Mouse (Mus musculus) ovary, postnatal 36 days (tissue): ENCODE data around the gene Akna.

Experiments
- DNase-seq: peaks from one replicate; pipeline ENCODE4 v3.0.0; 2022; ENCODE audit warnings: low spot score, mixed read lengths

Gene Akna

DNA sequence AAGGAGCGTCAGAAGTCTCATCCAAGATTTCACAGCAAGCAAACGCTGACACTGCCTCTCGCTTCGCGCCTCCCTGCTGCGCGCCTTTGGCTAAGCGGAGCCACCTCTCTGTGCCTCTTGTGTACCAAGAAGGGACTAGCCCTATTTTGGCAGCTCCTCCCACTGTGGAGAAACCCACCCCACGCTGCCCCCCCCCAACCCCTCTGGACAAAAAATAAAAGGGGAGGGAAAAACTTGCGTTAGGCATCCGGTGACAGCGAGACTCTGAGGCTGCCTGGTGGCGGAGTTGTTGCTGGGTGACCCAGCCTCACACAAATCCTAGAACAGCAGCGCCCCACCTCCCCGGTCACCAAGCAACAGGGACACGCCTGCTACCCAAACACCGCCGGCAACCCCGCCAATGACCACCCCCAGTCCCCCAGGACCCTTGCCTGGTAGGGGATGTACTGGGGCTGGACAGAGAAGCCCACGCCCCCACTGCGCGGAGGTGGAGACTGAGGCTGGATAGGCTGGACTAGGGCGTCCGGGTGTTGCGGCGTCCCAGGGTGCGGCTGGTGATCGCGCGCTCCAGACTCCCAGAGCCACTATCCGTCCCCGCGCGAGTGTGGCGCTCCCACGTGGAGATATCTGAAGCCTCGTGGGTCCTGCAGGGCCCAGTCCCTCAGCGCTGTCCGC, 6.9 kb upstream of the Akna start:
- peak; percentile 47 for DNase-seq

DNA sequence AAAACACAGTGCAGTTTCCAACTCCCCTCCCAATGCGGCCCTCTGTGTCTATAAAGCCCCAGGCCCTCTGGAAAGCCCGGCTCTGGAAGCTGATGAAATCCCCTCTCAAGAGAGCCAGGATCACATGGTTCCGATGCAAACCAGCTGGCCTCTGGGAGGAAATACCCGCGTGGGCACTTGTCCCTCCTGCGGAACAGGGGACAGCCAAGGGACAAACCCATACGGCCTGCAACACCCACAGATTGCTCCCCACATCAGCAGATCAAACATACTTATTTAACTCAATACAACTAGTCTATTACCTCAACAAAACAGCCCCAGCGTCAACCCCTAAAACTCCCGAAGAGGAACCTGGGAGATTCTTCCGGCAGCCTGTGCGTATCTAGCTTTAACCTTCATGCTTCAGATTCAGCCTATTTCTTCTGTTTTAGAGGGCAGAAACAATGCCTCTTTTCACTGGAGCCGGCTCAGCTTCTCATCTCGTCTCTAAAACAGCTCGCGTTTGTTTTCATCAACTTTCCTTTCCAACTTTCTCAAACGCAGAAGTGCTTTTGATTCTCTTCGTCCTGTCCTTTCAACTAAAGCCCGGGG, 6.3 kb upstream of the Akna start:
- no peak for DNase-seq

DNA sequence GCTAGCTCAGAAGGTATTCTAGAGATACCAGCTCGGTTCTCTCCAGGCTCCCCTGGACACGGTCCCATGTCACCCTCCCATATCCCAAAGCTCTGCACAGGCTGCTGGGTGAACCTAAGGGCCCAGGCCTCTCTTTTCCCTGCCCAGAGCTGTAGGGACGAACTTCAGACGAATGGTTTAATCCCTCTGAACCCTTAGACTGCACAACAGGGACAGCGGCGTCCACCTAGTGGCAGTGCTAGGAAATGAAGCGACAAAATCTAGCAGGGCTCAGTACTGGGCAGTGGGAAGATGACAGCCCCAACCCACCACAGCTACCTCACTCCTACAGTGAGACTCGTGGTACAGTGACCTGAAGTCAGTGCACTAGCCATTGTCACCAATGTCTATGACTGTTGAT, 5.5 kb upstream of the Akna start:
- DNase-seq: peak; percentile 48

DNA sequence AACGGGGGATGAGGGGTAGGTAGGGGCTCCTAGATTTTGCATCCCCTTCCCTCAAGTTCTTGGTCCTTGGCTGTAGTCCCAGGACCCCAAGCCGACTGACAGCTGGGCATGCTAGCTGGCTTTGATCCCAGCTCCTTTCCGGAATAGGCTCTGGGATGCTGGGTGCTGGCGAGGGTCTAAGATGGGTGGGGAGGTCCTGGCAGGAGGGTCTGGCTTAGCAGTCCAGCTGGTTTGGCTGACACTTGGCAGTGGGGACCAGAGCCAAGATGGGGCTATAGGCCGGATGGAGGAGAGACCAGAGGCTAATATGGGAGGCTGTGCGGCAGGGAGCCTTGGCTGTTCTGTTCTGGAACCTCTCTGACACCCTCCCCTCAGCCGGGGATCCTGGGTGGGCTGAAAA, 5.1 kb upstream of the Akna start:
- DNase-seq: no peak

DNA sequence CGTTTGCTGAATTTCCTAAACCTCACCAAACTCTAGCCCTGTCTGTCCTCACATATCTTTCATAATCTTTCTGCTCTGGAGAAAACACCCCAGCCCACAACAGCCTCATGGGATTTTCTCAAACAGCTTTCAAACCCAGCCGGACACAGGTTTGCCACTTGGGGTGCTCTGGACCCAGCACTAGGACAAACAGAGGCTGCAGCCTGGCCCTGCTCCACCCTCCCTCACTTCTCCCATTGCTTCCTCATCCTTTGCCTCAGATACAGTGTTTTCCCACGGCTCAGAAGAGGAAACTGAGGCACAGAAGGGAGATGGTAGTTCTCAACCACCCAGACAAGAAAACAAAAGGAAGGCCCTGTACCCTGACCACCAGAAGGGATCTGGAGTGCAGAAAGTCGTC, 2.5 kb upstream of the Akna start:
- DNase-seq: no peak

DNA sequence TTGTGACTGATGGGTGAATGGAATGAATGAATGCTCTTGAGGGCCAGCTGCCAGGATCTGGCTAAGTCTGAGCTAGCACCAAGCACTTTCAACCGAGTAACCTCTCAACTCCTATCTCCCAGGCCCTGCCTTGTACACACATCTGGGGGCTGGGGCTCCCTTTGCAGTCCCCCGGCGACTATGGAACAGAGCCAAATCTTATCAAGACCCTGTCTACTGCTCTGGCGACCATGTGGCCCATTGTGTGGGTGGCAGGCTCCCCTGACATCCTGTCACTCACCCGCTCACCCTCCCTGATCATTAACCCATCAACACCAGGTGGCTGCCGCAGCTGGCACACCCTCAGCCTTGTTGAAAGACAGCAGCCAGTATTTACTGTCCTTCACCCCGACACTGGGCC, 1.9 kb upstream of the Akna start:
- no peak for DNase-seq

DNA sequence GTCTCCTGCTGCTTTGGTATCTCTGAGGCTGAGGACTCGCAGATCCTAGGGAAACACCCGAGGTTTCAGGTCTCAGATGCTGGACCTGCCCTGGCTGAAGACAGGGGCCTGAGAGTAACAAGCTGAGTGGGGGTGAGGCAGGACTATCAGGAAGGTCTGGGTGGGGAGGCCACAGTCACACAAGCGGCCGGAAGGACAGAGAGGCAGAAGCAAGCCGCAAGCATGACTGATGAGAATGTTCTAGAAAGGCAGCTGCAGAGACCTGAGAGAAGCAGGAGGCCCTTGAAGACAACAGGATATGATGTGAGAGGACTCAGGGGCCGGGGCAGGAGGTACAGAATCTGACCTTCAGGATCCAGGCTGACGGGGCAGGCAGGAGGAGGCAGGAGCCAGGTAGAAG, 1.1 kb upstream of the Akna start:
- DNase-seq: no peak

DNA sequence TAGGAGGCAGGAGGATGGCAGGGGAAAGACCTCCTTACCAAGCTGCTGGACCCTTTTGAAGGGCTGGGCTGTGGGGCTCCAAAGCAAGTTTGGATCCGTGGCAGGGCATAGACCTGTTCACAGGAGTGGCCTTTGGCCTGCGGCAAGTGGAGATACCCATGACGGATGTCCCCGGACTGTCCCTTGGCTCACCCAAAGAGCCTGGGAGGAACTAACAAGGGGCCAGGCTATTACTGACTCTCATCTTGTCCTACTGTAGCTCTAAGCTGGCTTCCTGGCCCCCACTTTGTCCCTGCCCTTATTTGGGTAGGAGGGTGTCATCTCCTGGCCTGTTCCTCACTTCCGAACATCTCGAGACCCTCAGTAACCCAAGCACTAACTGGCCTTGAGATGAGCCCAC, 596 bp downstream of the Akna start:
- no peak for DNase-seq

DNA sequence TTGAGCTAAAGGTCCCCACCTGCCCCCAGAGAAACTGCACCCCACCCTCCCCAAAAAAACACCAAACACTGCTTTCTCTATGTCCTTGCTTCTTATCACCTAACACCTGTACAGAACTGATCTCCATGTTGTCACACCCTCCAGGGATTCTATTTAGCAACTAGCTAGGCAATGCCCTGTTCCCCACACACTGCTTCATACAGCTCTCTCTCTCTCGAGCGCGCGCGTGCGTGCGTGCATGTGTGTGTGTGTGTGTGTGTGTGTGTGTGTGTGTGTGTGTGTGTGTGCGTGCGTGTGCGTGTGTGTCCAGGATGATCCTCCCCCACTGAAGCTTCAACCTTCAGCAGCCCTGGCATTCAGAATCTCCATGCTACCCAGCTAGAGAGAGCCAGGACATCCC, 1.1 kb downstream of the Akna start:
- no peak for DNase-seq

DNA sequence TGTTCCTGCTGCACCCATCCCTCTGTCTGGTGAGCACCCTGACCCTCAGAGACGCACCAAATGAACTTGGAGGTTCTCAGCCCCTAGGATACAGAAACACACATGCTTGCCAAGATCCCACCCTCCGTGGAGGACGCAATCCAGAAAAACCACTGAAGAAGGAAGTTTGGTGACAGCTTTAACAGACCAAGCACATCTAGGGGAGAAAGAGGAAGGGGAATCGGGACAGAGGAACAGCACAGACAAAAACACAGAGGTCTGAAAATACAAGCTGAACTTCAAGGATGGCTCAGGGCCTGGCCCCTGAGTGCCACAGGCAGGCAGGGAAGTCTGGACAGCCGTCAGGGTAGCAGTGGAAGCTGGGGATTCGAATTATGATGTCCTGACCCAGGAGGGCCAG, 1.5 kb downstream of the Akna start:
- no peak for DNase-seq

DNA sequence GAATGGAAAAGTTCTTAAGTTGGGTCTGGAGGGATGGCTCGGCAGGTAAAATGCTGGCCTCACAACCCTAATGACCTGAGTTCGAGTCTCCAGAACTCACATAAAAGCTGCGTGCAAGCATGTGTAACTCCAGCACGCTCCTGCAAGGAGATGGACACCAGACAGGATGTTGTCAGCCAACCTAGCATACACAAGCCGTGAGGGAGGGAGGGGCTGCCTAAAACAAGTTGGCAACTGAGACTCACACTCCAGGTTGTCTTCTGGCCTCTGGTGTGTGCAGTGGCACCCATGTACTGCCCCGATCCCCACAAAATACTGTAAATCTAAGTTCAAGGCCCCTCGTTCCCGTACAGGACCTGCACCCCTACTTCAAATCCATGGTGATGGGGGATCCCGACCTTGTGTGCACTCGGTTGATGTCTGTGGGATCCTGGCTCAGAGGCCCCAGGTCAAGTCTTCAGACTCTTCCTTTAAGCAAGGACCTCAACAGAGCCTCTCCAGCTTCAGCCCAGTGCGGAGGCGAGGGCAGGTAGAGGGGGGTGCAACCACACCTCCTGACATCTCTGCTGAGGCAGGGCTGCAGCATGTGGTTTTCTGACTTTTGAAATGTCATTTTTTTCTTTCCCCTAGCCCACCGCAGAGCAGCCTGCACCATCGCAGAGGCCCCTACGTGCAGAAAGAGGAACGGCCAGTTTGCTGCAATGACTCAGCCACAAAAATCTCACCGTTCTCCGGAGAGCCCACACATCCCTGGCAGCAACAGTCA, 2.4 kb downstream of the Akna start:
- no peak for DNase-seq

DNA sequence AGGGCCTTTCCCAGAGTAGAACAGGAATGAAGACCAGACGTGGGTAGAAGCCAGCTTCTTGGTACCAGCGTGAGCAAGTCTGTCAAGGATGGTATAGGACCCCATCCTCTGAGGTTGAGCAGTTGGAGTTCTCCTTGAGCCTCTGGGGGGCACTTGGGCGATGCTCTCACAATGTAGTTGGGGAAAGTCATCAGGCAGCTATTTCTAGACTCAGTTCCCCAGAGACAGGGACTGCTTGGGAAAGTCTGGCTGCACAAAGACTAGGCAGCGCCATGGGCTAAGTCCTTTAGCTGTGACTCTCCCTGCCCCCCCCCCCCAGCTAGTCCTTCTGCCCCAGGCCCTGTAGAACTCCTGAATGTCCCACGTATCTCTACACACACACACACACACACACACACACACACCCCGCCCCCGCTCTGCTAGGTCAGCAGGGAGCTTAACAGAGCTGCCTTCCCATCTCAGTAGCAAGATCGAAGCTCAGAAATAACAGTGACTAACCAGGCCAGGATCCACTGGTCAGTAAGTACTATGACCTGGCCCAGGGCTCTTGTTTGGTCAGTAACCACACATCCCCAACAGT, 3.4 kb downstream of the Akna start:
- no peak for DNase-seq

DNA sequence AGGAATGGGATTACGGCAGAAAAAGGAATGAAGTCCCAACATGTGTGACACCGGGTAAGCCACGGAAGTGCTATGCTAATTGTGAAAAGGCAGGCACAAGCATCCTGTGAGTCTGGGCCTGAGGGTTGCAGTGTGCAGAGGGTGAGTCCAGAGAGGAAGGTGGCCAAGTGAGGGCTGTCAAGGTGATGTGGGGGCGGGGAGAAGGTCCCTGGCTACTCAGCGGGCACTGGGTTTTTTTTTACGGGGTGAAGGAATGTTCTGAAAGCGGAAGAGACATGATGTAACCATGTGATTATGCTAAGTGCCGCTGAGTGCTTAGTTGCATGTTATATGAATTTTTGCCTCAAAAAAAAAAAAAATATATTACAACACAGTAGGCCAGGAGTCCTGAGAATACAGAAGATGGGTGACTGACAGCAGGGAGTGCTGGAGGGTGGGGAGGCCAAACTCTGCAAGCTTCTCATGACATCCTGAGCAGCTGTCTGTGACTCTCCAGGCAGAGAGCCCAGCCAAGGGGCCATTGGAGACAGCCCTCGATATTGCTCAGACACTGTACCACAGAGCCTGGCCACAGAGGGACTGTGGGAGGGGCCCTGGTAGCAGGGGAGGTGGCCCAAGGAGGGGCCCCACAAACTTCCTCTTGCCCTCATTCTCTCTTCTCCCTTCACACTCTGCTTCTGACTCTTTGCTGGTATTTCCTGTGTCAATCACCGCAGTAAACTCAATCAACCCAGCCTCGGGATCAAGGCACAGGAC, 4.1 kb downstream of the Akna start:
- no peak for DNase-seq

DNA sequence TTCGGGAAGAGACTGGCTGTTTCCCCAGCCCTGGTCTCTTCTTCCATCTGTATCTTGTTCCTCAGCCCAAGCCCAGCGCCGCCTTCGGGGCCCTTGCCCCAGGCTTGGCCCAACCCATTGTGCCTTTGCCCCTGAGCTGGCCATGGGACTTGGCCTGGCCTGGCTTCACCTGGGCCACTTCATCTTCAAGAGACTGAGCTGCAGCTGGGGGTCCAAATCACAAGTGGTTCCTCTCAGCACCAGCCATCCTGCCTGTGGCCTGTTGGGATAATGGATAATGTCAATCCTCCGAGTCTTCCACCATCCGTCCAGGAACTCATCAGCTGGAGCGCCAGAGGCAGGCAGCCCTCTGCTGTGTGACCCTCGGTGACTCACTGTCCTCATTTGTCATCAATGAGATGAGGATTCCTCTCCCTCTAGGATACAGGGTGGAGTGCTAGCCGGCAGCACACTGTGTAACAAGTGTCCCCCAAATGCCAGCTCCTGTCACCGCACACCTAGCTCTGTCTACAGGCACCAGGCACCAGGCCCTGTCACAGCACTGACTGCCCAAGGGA, 5.1 kb downstream of the Akna start:
- DNase-seq: no peak

DNA sequence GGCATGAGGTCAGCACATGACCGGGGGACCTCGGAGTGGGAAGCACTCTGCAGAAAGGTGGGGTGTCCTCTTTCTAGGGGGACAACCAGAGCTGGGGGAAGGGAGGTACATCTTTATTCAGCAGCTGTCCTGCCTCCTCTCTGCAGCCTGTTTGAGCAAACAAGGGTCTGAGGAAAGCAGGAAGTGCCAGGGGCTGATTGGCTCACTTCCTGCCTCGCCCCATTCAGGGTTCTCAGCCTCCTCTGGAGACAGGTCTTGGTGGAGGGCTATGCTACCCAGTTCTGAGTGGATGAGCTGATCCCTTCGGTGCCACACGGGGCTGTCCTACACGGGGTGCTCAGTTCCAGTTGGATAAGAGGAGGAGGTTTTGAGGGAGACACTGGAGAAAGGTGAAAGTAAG, 11.8 kb downstream of the Akna start:
- no peak for DNase-seq

DNA sequence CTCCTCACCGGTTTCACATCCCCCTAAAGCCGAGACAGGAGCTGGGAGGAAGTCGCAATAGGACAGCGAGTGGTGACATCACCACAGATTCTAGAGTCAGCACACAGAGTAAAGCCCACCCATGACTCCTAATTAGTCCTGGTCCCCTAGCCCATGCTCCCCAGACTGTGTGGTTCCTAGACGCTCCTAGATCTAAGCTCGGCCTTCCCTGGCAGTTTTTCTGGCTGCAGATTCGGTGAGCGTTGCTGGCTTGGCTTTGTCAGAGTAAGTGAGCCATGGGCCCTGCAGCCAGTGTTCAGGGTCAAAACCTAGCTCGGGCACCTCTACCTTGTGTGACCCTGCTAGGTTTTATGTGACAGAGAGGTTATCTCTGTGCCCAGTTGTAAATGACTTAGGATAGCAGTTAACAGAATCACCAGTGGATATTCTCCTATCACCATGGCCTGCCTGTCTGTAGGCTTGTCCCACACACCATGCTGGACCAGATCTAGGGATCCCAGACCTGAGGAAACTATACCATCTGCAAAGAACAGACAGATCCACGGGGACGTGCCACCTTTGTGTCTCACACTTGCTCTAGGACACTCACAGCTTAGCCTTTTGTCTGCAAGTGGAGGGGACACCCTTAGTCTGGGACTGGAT, 13.1 kb downstream of the Akna start:
- DNase-seq: no peak

DNA sequence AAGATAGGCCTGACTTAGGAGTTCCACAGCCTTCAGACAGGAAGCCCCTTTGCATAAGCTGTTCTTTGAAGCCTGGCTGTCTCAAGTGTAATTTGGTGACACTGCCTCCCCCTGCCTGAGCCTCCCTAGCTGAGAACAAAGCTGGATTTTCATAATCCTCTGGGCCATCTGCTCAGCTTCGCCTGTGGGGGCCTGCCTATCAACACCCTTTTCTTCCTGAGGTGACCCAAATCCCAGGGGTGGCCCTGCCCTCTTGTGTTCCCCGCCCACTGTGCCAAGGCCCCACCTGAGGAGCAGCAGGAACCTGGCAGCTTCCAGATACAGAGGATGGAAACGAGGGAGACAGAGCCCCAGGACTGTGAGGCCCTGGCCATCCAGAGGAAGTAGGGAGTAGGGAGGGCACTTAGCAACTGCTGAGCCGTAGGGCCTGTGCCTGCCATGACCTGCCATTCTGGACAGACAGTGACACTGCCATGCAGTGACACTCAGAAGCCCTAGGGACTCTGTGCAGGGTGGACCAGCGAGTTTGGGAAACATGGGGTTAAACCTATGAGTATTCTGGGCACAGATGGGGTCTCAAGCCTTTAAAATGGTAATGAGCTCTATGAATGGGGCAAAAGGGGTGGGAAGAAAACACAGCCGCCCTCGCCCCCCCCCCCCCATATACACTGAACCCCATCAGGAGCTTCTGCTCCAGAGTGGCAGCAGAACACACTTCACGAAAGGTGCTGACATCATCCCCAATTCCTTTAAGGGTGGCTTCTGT, 13.8 kb downstream of the Akna start:
- DNase-seq: no peak

DNA sequence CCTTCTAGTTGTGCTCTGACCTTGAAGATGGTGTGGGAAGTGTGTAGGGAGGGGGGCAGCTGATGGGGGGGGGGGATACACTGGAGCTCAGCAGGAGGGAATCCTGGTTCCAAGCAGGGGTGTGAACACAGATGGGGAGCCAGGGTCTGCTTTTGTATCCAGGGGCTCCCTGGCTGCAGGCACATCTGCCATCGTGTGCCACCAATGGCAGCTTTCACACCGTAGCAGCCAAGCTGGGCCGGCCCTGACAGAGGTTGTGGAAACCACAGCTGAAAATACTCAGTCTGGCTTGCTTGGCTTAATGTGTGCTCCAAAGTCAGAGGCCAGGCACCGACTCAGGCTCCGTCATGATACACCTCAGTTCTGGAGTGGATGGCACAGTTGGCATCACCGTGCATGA, 15.1 kb downstream of the Akna start:
- no peak for DNase-seq

DNA sequence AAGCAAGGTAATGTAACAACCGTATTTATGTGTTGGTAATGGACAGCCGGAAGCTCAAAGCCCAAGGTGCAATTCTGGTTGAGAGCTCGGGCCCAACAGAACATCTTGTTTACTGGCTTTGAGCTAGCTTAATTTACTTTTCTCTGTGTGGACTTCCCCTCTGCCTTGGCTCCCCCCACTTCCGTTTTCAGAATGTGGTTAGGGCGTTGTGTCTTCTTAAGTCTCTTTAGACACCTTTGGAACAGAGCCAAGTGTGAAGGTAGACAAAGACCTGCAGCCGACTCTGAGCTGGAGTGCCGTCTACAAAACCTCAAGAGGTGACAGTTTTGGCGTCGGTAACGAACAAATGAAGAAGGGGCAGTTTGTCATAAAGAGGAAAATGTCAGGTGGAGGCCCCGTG, 17.4 kb downstream of the Akna start:
- DNase-seq: no peak

DNA sequence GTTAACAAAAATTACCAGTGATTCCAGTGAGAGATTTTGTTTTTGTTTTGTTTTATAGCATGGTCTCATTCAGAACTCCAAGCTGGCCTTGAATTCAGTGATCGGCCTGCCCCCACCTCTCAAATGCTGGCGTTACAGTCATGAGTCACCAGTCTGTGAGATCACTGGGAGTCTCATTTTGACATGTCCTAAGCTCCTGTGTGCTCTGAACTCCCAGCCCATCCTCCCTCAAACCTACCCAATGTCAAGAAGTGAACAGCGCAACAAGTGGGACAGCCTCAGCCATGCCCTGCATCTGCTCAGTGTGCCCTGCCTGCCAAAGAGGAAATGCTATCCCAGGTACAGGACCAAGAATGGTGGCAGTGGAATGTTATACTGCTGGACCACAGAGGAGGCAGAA, 17.9 kb downstream of the Akna start:
- DNase-seq: no peak

DNA sequence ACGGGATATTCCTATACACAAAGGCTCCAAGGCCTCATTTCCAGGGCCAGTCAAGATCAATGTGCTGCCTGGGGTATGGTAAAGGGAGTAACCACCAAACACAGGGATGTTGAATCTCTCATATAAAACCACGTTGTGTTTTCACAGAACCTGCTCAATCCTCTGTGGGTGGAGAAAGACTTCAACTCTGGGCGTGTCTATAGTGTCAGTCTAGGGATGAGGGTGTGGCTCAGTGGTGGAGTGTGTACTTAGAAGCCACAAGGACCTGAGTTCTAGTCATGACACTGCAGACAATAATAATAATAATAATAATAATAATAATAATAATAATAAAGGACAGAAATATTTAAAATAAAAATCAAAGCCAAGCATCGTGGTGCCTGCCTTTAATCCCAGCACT, 18.9 kb downstream of the Akna start:
- no peak for DNase-seq
